Mouse (Mus musculus): Measurements from ENCODE around the gene Casp7. TPM values are rescaled to one million over a fixed set of nuclear protein-coding genes. Genes with fewer than 3 reads are reported as not detected.

Gene Casp7
- total and polyA plus RNA-seq, 3 experiments: 69.4 to 70.4 TPM; not detected in 1

DNA sequence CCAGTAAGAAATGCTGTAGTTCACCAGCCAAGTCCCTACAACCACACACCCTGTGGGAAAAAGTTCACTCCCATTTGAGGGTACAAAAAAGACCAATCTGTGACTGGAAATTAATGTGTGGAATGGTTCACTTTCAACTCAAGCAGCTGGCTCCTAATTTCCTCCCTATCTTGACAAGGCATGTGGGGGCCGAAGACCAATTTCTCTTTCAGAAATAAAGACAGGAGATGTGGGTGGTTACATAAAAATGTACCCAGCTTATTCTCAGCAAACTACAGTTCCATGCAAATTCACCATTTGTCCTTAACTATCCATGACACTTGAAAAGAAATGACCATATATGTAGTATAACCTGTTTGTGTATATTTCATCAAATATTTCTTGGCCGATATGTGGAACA is 55.5 kb downstream of the Casp7 start:
- DNase-seq (ENCODE audit: low read depth, low spot score): no peak
- Histone ChIP-seq H3K9me3 (replicated peaks; ENCODE audit: insufficient read depth, low read length) (no peaks in the 10 kb centered on the region), H3K79me2 (ENCODE audit: control insufficient read depth, insufficient read depth, low read length, poor library complexity) (no peaks in the 10 kb centered on the region), H3K36me3 (ENCODE audit: control insufficient read depth in 1 of 2, insufficient read depth in 2 of 2, low read length in 2 of 2) (peaks cover 0 to 5% of the 10 kb centered on the region in 2 experiments; a peak in 2 of 4 replicates), H3K27me3 (ENCODE audit: control insufficient read depth in 1 of 2, insufficient read depth in 2 of 2, low read length in 2 of 2) (no peaks in the 10 kb centered on the region), H3K4me3 (ENCODE audit: control insufficient read depth in 1 of 2, insufficient read depth in 1 of 2, low read depth in 2 of 2, low read length in 2 of 2) (no peak overlapping the region), H3K27ac (ENCODE audit: control insufficient read depth, low read depth, low read length) (no peak overlapping the region), H3K9ac (ENCODE audit: control insufficient read depth, low read depth, low read length, poor library complexity, severe bottlenecking) (no peak overlapping the region), H3K4me1 (ENCODE audit: control insufficient read depth in 1 of 2, insufficient read depth in 2 of 2, low read length in 2 of 2) (peaks cover 5 to 12% of the 10 kb centered on the region in 2 experiments)
- TF ChIP-seq E2F4 (IDR thresholded peaks at IDR 0.05; ENCODE audit: borderline replicate concordance, low read depth, low read length) (no peak), ZMIZ1 (IDR thresholded peaks at IDR 0.05; ENCODE audit: low read depth, low read length) (no peak), BHLHE40 (IDR thresholded peaks at IDR 0.05; ENCODE audit: borderline replicate concordance, low read depth, low read length) (no peak), USF2 (IDR thresholded peaks at IDR 0.05; ENCODE audit: borderline replicate concordance in 1 of 2, insufficient read depth in 1 of 2, low read depth in 1 of 2, low read length in 2 of 2) (no peak), RCOR1 (IDR thresholded peaks at IDR 0.05; ENCODE audit: low read depth, low read length) (no peak), MYC (IDR thresholded peaks at IDR 0.05; ENCODE audit: low read depth, low read length) (no peak), POLR2AphosphoS5 (IDR thresholded peaks at IDR 0.05; ENCODE audit: borderline replicate concordance, low read depth, low read length) (no peak), TBP (IDR thresholded peaks at IDR 0.05; ENCODE audit: low read depth, low read length) (no peak), MYB (IDR thresholded peaks at IDR 0.05; ENCODE audit: low read depth, low read length) (no peak), RAD21 (IDR thresholded peaks at IDR 0.05; ENCODE audit: low read depth, low read length) (no peak), GABPA (IDR thresholded peaks at IDR 0.05; ENCODE audit: low read depth, low read length) (no peak)

DNA sequence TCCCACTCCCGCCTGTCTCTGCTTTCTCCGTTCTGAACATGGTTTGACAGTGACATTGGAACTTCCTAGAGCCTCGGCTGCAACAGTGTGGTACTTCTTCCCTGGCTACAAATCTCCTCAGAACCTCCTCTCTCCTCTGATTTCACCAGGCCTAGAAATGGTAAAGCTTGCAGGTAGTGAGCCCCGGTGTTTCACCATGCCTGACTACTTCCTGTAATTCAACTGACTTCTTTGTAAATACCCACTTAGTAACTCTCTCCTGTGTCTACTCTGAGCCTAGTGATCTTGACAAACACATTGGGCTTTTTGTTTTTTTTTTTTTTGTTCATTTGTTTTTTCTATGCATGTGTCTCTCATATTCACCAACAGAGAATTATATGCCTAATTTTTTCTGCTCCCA is 57.9 kb downstream of the Casp7 start:
- no peak overlapping the region for H3K4me3 ChIP-seq (ENCODE audit: control insufficient read depth in 1 of 2, insufficient read depth in 1 of 2, low read depth in 2 of 2, low read length in 2 of 2)

More for the DNA sequence above, 57.9 kb downstream of the Casp7 start:
- no peaks in the 10 kb centered on the region for H3K9me3 ChIP-seq (replicated peaks; ENCODE audit: insufficient read depth, low read length)
- no peaks in the 10 kb centered on the region for H3K27me3 ChIP-seq (ENCODE audit: control insufficient read depth in 1 of 2, insufficient read depth in 2 of 2, low read length in 2 of 2)
- no peaks in the 10 kb centered on the region for H3K79me2 ChIP-seq (ENCODE audit: control insufficient read depth, insufficient read depth, low read length, poor library complexity)
- DNase-seq (ENCODE audit: low read depth, low spot score): no peak
- TF ChIP-seq ETS1 (IDR thresholded peaks at IDR 0.05; ENCODE audit: low read depth, low read length): no peak
- no peak for TF ChIP-seq RCOR1 (IDR thresholded peaks at IDR 0.05; ENCODE audit: low read depth, low read length)
- no peak for TF ChIP-seq TBP (IDR thresholded peaks at IDR 0.05; ENCODE audit: low read depth, low read length)
- no peak for TF ChIP-seq POLR2A (IDR thresholded peaks at IDR 0.05; ENCODE audit: control insufficient read depth in 1 of 2, insufficient read depth in 1 of 2, low read depth in 1 of 2, low read length in 2 of 2, poor library complexity in 1 of 2)
- no peak for TF ChIP-seq MEF2A (IDR thresholded peaks at IDR 0.05; ENCODE audit: extremely low read depth, insufficient replicate concordance, low read depth, low read length, poor library complexity, severe bottlenecking)
- TF ChIP-seq ZKSCAN1 (IDR thresholded peaks at IDR 0.05; ENCODE audit: low read depth, low read length): no peak
- no peak for TF ChIP-seq HCFC1 (IDR thresholded peaks at IDR 0.05; ENCODE audit: low read depth, low read length)
- TF ChIP-seq SMC3 (IDR thresholded peaks at IDR 0.05; ENCODE audit: low read depth, low read length): no peak
- no peak for TF ChIP-seq USF2 (IDR thresholded peaks at IDR 0.05; ENCODE audit: borderline replicate concordance in 1 of 2, insufficient read depth in 1 of 2, low read depth in 1 of 2, low read length in 2 of 2)
- TF ChIP-seq GATA1 (IDR thresholded peaks at IDR 0.05; ENCODE audit: low read depth, low read length): no peak
- no peak for TF ChIP-seq GABPA (IDR thresholded peaks at IDR 0.05; ENCODE audit: low read depth, low read length)
- H3K36me3 ChIP-seq (ENCODE audit: control insufficient read depth in 1 of 2, insufficient read depth in 2 of 2, low read length in 2 of 2): peaks cover 0 to 26% of the 10 kb centered on the region in 2 experiments; a peak in 2 of 4 replicates
- H3K9ac ChIP-seq (ENCODE audit: control insufficient read depth, low read depth, low read length, poor library complexity, severe bottlenecking): no peak overlapping the region
- peaks cover 28 to 34% of the 10 kb centered on the region in 2 experiments for H3K4me1 ChIP-seq (ENCODE audit: control insufficient read depth in 1 of 2, insufficient read depth in 2 of 2, low read length in 2 of 2)
- H3K27ac ChIP-seq (ENCODE audit: control insufficient read depth, low read depth, low read length): no peak overlapping the region
